Mouse (Mus musculus) hindbrain, postnatal 0 days (tissue): Measurements from ENCODE around the gene Snx30. TPM values are rescaled to one million over a fixed set of nuclear protein-coding genes. Genes with fewer than 3 reads are reported as not detected.

ENCODE experiments used
- ATAC-seq: fragments of 200-750 bp; cut with Nextera tagmentation; 2 replicates; pipeline ENCODE4 v1.8.0; 2017; ENCODE audit warnings: mild to moderate bottlenecking, moderate TSS enrichment, moderate library complexity
- DNase-seq: peaks from one replicate; pipeline ENCODE4 v3.0.0-alpha.2; 2015; ENCODE audit warnings: low spot score
- H3K27ac ChIP-seq: fragments of 300-500 bp; sonication (generic); 2 replicates; pipeline ENCODE4 v1.5.1; 2014; ENCODE audit warnings: mild to moderate bottlenecking
- H3K27me3 ChIP-seq: fragments of 300-500 bp; sonication (generic); 2 replicates; pipeline ENCODE4 v1.6.1; 2014; ENCODE audit warnings: low read length, mixed read lengths; ENCODE audit not compliant: insufficient read depth
- H3K36me3 ChIP-seq: fragments of 300-500 bp; sonication (generic); 2 replicates; pipeline ENCODE4 v1.6.1; 2014; ENCODE audit warnings: low read length, mixed read lengths; ENCODE audit not compliant: insufficient read depth
- H3K4me1 ChIP-seq: fragments of 300-500 bp; sonication (generic); 2 replicates; pipeline ENCODE4 v1.6.1; 2014; ENCODE audit warnings: antibody characterized with exemption, low read length, mixed read lengths; ENCODE audit not compliant: insufficient read depth
- H3K4me2 ChIP-seq: fragments of 300-500 bp; sonication (generic); 2 replicates; pipeline ENCODE4 v1.6.1; 2014; ENCODE audit warnings: low read depth, mild to moderate bottlenecking, low read length, moderate library complexity, mixed read lengths
- H3K4me3 ChIP-seq: fragments of 300-500 bp; sonication (generic); 2 replicates; pipeline ENCODE4 v1.5.1; 2014; ENCODE audit warnings: low read length
- H3K9ac ChIP-seq: fragments of 300-500 bp; sonication (generic); replicated peaks from 2 replicates; pipeline ENCODE4 v1.6.1; 2014; ENCODE audit warnings: mild to moderate bottlenecking, low read length, moderate library complexity, mixed read lengths
- H3K9me3 ChIP-seq: fragments of 300-500 bp; sonication (generic); 2 replicates; pipeline ENCODE4 v1.6.1; 2016; ENCODE audit warnings: low read length, mixed read lengths
- CTCF ChIP-seq: IDR thresholded peaks from 2 replicates; pipeline ENCODE4 v1.5.1; 2016; ENCODE audit warnings: antibody characterized with exemption, control low read depth, low read depth
- WGBS: fragments of 180-500 bp; shearing (Covaris S2); extraction: QIAGEN DNeasy Blood & Tissue Kit; methylation state at CpG from one replicate; pipeline ENCODE4 v1.1.7; 2014; 5-methylcytosine and 5-hydroxymethylcytosine counted together
- polyA plus RNA-seq: library from polyadenylated mRNA; unstranded; fragments of >200 nt; fragmentation: Nextera tagmentation; extraction: Ambion mirVana; gene quantifications from 2 replicates; pipeline ENCODE4 v1.2.1, GENCODE M21; 2015
- total RNA-seq: library from RNA; depleted of rRNA; stranded (reverse); fragments of >200 nt; gene quantifications from 2 replicates; pipeline ENCODE4 v1.2.3, GENCODE M21; 2014

Snx30 gene
- total and polyA plus RNA-seq, 2 experiments from 2014 or later = 15.8 to 31.2 TPM

GRCm38 (mm10) chr4:59794116-59794515 lies 11.5 kb upstream of the Snx30 start:
- no peak for DNase-seq
- Histone ChIP-seq H3K4me2 (no peak overlapping the region), H3K4me3 (no peak overlapping the region), H3K36me3 (no peaks in the 10 kb centered on the region), H3K9ac (no peak overlapping the region), H3K9me3 (no peaks in the 10 kb centered on the region), H3K4me1 (no peaks in the 10 kb centered on the region), H3K27ac (no peak overlapping the region), H3K27me3 (no peaks in the 10 kb centered on the region)
- no peak for ATAC-seq
- TF ChIP-seq CTCF = no peak
- 83% methylated on average over 2 of the region's 2 CpGs for WGBS

GRCm38 (mm10) chr4:59795788-59796455 lies 9.7 kb upstream of the Snx30 start:
- TF ChIP-seq CTCF = no peak
- Histone ChIP-seq H3K9me3 (no peaks in the 10 kb centered on the region), H3K9ac (no peak overlapping the region), H3K4me1 (no peaks in the 10 kb centered on the region), H3K4me3 (no peak overlapping the region), H3K36me3 (no peaks in the 10 kb centered on the region), H3K27me3 (no peaks in the 10 kb centered on the region), H3K27ac (no peak overlapping the region), H3K4me2 (no peak overlapping the region)
- ATAC-seq (no peak), DNase-seq (no peak)
- WGBS = 93% methylated on average over 2 of the region's 2 CpGs

GRCm38 (mm10) chr4:59800181-59800580 lies 5.5 kb upstream of the Snx30 start:
- H3K9ac ChIP-seq = no peak overlapping the region
- ATAC-seq = no peak
- TF ChIP-seq CTCF = no peak

GRCm38 (mm10) chr4:59801489-59801888 lies 4.2 kb upstream of the Snx30 start, which contains the start of gene Inip:
TSS of gene Inip (minus strand) at chr4:59801589.
- no peaks in the 10 kb centered on the region for H3K9me3 ChIP-seq
- DNase-seq (no peak), ATAC-seq (no peak)
- no peak within 1 kb of the TSS for H3K4me3 ChIP-seq
- no peak within 1 kb of the TSS for H3K4me2 ChIP-seq
- no peaks in the 10 kb centered on the region for H3K27me3 ChIP-seq
- H3K36me3 ChIP-seq = no peaks in the 10 kb centered on the region
- H3K27ac ChIP-seq = no peak within 1 kb of the TSS
- no peak for TF ChIP-seq CTCF
- H3K9ac ChIP-seq = no peak within 1 kb of the TSS
- H3K4me1 ChIP-seq = 0 out of 2 replicates have a peak, but pooled peaks cover 2% of the 10 kb centered on the region

More at GRCm38 (mm10) chr4:59800181-59800580, 5.5 kb upstream of the Snx30 start:
- DNase-seq = no peak
- Histone ChIP-seq H3K4me3 (no peak overlapping the region), H3K27me3 (no peaks in the 10 kb centered on the region), H3K36me3 (no peaks in the 10 kb centered on the region), H3K9me3 (no peaks in the 10 kb centered on the region), H3K4me2 (no peak overlapping the region), H3K4me1 (0 out of 2 replicates have a peak, but pooled peaks cover 2% of the 10 kb centered on the region), H3K27ac (no peak overlapping the region)
- 81% methylated on average over 5 of the region's 5 CpGs for WGBS

- no peaks in the 10 kb centered on the region for H3K36me3 ChIP-seq
- no peak for TF ChIP-seq CTCF
- H3K9ac ChIP-seq = no peak overlapping the region
- no peak overlapping the region for H3K4me2 ChIP-seq
- 75% methylated on average over 6 of the region's 6 CpGs for WGBS
- DNase-seq (no peak), ATAC-seq (no peak)
- no peak overlapping the region for H3K4me3 ChIP-seq
- H3K9me3 ChIP-seq = no peaks in the 10 kb centered on the region
- 0 out of 2 replicates have a peak, but pooled peaks cover 2% of the 10 kb centered on the region for H3K4me1 ChIP-seq
- no peaks in the 10 kb centered on the region for H3K27me3 ChIP-seq
- H3K27ac ChIP-seq = no peak overlapping the region
Observed at GRCm38 (mm10) chr4:59802107-59802506, 3.5 kb upstream of the Snx30 start.

GRCm38 (mm10) chr4:59802792-59803191 lies 2.8 kb upstream of the Snx30 start:
- no peak for TF ChIP-seq CTCF
- DNase-seq (no peak), ATAC-seq (no peak)
- Histone ChIP-seq H3K36me3 (no peaks in the 10 kb centered on the region), H3K27me3 (no peaks in the 10 kb centered on the region), H3K4me1 (peaks cover 7% of the 10 kb centered on the region; the same call in 1 of the 2 replicates), H3K9ac (no peak overlapping the region), H3K27ac (no peak overlapping the region), H3K9me3 (no peaks in the 10 kb centered on the region), H3K4me3 (no peak overlapping the region), H3K4me2 (no peak overlapping the region)
- WGBS = 70% methylated on average over 4 of the region's 4 CpGs

GRCm38 (mm10) chr4:59803358-59803757 lies 2.3 kb upstream of the Snx30 start:
- H3K27ac ChIP-seq = no peak overlapping the region
- no peak overlapping the region for H3K9ac ChIP-seq
- DNase-seq (no peak), ATAC-seq (no peak)
- no peak overlapping the region for H3K4me3 ChIP-seq
- H3K36me3 ChIP-seq = no peaks in the 10 kb centered on the region
- H3K27me3 ChIP-seq = no peaks in the 10 kb centered on the region
- H3K9me3 ChIP-seq = no peaks in the 10 kb centered on the region
- WGBS = 77% methylated on average over 5 of the region's 5 CpGs
- TF ChIP-seq CTCF = no peak
- H3K4me2 ChIP-seq = no peak overlapping the region
- peaks cover 9% of the 10 kb centered on the region; the same call in 1 of the 2 replicates for H3K4me1 ChIP-seq
